Mouse (Mus musculus) megakaryocyte, embryonic 14.5 days (primary cell): ENCODE data around the gene Kcnk13. TPM values are rescaled to one million over a fixed set of nuclear protein-coding genes. Genes with fewer than 3 reads are reported as not detected.
A peak's percentile ranks its signal among the peaks of the same experiment; 100 is the strongest.

ENCODE experiments used
- H3K27me3 ChIP-seq: replicated peaks from 2 replicates; pipeline ENCODE3; 2012; ENCODE audit warnings: inconsistent platforms
- H3K36me3 ChIP-seq: replicated peaks from 2 replicates; pipeline ENCODE3; 2012; ENCODE audit warnings: low read length, inconsistent platforms, mixed read lengths
- H3K4me1 ChIP-seq: 2 replicates; pipeline ENCODE4 v1.6.1; 2012; ENCODE audit warnings: inconsistent platforms
- H3K4me3 ChIP-seq: replicated peaks from 2 replicates; pipeline ENCODE3; 2012; ENCODE audit warnings: moderate library complexity, mild to moderate bottlenecking, inconsistent platforms
- H3K9me3 ChIP-seq: 2 replicates; pipeline ENCODE4 v1.6.1; 2012; ENCODE audit warnings: inconsistent platforms
- FLI1 ChIP-seq: IDR thresholded peaks from 2 replicates; pipeline ENCODE4 v1.6.1; 2012; ENCODE audit warnings: low read length, inconsistent platforms, mixed read lengths
- GATA1 ChIP-seq: IDR thresholded peaks from 3 replicates; pipeline ENCODE4 v1.6.1; 2012; ENCODE audit warnings: mixed read lengths, low read length, inconsistent platforms, borderline replicate concordance
- polyA plus RNA-seq: library from polyadenylated mRNA; stranded (reverse); fragments of >175 nt; gene quantifications from 2 replicates; pipeline ENCODE4 v1.2.3, GENCODE M21; 2012; ENCODE audit warnings: low replicate concordance; ENCODE audit not compliant: insufficient read depth

Kcnk13 gene
- 0.35 TPM in 1 of 2 replicates, not detected in the other for polyA plus RNA-seq

DNA sequence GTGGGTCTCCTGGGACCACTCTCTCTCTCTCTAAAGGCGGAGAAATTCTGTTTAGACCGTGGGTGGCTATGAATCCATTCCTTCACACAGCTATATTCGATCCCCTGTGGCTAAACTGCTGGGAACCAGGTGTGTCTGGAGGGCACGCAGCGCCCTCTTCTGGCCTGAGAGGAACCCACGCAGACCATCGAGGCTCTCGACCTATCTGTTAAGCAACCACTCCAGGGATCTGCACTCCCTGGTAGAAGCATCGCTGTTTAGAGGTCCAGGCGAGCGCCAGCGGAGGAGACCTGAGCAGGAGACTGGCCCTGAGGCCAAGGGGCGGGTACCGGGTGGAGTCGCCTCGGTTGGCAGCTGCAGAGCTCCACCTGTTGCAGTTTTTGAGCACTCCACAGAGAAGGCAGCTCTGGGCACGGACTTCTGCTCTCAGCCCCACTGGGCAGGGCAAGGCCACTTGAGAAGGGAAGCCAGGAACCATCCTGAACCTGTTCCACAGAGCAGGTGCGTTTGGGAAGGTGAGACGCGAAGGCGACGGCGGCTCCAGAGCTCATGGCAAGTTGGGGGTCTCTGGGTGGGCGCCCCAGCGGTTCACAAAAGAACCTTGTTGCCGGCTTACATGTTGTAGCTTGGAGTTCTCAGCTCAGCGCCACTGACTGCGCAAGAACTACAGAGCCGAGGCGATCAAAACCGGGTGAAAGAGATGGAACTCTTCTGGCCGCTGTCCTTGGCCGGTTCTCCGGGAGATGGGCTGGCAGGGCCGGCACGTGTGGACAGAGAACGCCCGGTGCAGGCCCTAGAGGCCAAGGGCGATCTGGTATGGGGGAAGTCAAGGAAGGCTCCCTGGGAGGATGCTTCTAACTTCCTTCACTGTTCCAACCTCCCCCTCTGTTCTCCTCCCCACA, at the start of gene Kcnk13:
Gene Kcnk13 (plus strand): TSS at position 199 of the 902 bp plus-strand sequence.
- Histone ChIP-seq H3K36me3 (no peaks in the 10 kb centered on the region), H3K4me1 (peaks cover 47% of the 10 kb centered on the region), H3K27me3 (peaks cover 77% of the 10 kb centered on the region), H3K9me3 (no peaks in the 10 kb centered on the region), H3K4me3 (peak within 1 kb of the TSS; percentile 90)
- TF ChIP-seq FLI1, result no peak
- no peak for TF ChIP-seq GATA1

DNA sequence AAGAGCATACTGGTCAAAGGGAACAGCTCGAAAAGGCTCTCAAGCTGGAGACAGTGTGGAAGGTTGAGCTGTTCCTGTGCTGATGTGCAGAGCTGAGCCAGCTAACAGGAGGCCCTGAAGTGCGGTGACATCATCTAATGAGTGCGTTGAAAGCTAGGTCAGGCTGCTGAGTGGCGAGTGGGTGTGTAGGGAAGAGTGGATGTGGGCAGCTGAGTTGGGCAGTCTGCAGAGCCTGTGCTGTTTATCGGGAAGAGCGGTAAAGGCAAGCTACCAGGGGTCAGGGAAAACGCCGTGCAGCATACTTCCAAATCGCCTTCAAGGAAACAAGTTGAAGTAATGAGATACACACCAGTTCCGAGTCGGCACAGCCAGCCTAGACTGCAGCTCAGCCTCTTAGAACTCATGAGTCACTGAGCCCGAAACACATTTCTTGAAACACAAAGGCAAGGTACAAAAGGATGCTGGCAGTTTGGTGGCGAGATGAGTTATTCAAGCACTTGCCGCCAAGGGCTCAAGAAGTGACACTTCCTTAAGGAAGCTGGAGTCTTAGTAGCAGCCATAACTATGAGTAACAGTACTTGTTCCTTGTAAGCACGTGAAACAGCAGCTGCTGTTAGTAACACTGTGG, 46.4 kb upstream of the Kcnk13 start:
- TF ChIP-seq GATA1 (no peak), FLI1 (no peak)
- H3K36me3 ChIP-seq, result peaks cover 83% of the 10 kb centered on the region

DNA sequence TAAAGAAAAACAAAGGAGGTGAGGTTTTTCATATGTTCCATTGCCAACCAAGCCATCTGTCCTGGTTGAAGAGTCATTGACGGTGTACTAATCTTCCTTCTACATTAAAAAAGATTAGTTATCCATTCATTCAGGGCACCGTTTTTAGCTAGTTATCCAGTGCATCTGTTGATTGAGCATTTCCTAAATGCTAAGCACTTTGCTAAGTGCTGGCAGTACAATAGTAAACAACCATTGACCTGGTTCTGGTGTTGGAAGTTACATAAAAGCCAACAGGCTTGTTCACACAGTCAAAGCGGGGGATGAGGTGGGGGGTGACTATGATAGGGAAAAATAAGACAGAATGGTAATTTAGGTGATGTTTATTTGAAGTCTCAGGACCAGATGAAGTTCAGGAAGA, 44.7 kb upstream of the Kcnk13 start:
- Histone ChIP-seq H3K4me1 (peaks cover 11% of the 10 kb centered on the region; the same call in 1 of the 2 replicates), H3K4me3 (no peak overlapping the region), H3K27me3 (no peaks in the 10 kb centered on the region), H3K9me3 (no peaks in the 10 kb centered on the region), H3K36me3 (peaks cover 84% of the 10 kb centered on the region)
- TF ChIP-seq GATA1 (no peak), FLI1 (no peak)

More for the DNA sequence above, 46.4 kb upstream of the Kcnk13 start:
- H3K9me3 ChIP-seq, result no peaks in the 10 kb centered on the region
- peaks cover 3% of the 10 kb centered on the region; the same call in 1 of the 2 replicates for H3K4me1 ChIP-seq
- H3K4me3 ChIP-seq, result peak overlapping the region; percentile 33
- no peaks in the 10 kb centered on the region for H3K27me3 ChIP-seq

DNA sequence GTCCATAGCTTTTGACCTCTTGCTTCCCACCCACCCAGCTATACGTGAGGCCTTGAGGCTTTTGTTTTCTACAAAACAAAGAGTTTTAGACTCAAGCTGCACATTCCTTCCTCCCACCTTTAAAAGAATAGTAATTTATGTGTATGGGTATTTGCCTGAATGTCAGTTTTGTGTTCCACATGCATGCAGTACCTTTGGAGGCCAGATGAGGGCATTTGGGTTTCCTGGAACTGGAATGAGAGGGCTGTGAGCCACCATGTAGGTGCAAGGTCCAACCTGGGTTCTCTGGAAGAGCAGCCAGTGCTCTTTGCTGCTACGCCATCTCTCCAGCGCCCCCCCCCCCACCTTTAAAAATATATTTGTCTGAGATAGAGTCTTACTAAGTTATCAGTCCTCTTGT, 43.3 kb upstream of the Kcnk13 start:
- peaks cover 80% of the 10 kb centered on the region for H3K36me3 ChIP-seq
- no peaks in the 10 kb centered on the region for H3K9me3 ChIP-seq
- H3K27me3 ChIP-seq, result no peaks in the 10 kb centered on the region
- H3K4me3 ChIP-seq, result no peak overlapping the region
- peaks cover 24% of the 10 kb centered on the region for H3K4me1 ChIP-seq
- TF ChIP-seq GATA1, result no peak
- TF ChIP-seq FLI1, result no peak

DNA sequence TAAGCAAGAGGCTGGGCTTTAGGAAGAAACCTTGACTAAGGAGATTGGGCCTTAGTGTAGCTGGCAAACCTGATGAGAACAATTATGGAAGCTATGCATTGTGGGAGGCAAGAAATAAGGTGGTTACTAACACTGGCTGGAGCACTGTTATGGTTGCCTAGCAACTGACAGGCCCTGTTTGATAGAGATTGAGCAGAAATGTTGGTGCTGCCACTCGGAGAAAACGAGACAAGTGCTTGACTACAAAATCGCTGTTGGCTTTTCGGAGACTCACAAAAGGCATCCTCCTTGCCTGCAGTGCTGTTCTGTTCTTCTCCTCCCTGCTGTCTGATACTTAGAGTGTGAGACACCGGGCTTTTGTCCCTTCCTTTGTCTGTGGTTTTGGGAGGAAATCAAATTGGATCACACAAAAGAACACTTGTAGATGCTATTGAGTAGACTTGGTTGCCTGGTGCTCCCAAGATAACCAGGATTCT, 41.1 kb upstream of the Kcnk13 start:
- TF ChIP-seq FLI1 (no peak), GATA1 (no peak)

DNA sequence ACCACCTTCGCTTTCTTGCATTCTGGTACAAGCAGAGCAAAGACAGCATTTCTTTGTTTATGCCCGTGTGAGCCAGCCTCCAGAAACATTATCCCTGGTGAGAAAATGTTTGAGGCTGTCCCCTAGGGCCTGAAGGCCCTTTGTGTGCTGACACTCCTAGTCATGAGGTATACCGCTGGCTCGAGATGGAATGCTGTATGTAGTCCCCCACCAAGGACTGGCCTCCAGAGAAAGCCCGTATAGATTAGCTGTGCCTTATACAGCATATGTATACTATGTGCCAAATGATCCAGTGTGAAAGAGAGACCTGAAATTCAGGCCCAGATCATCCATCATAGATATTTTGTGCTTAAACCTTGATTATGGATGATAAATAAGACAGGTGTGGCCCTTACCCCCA, 40.6 kb upstream of the Kcnk13 start:
- Histone ChIP-seq H3K4me1 (peaks cover 29% of the 10 kb centered on the region), H3K36me3 (peaks cover 78% of the 10 kb centered on the region), H3K27me3 (no peaks in the 10 kb centered on the region), H3K4me3 (no peak overlapping the region), H3K9me3 (no peaks in the 10 kb centered on the region)
- no peak for TF ChIP-seq GATA1

More for the DNA sequence above, 41.1 kb upstream of the Kcnk13 start:
- Histone ChIP-seq H3K27me3 (no peaks in the 10 kb centered on the region), H3K4me1 (peaks cover 29% of the 10 kb centered on the region), H3K4me3 (no peak overlapping the region), H3K9me3 (no peaks in the 10 kb centered on the region), H3K36me3 (peaks cover 81% of the 10 kb centered on the region)

DNA sequence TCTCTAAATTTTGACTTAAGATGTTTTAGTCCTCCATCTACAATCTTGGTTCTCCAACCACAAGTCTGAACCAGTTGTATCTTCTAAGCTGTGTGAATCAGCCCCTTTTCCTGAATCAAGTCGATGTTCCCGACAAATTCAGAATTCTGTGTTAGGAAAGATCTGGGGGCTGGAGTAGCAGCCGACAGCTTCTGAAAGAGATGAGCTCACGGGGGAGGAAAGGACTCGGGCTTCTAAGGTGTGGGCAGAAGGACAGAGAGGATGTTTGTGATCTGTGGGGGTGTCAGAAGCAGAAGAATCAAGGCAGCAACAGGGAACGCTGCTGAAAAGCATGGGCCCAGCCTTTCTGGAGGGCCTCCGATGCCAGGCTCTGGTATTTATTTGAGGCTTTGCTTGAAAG, 36.0 kb upstream of the Kcnk13 start:
- TF ChIP-seq GATA1, result no peak
- TF ChIP-seq FLI1, result no peak
- H3K4me3 ChIP-seq, result no peak overlapping the region
- H3K36me3 ChIP-seq, result peaks cover 82% of the 10 kb centered on the region
- H3K9me3 ChIP-seq, result no peaks in the 10 kb centered on the region
- no peaks in the 10 kb centered on the region for H3K27me3 ChIP-seq
- peaks cover 29% of the 10 kb centered on the region for H3K4me1 ChIP-seq

DNA sequence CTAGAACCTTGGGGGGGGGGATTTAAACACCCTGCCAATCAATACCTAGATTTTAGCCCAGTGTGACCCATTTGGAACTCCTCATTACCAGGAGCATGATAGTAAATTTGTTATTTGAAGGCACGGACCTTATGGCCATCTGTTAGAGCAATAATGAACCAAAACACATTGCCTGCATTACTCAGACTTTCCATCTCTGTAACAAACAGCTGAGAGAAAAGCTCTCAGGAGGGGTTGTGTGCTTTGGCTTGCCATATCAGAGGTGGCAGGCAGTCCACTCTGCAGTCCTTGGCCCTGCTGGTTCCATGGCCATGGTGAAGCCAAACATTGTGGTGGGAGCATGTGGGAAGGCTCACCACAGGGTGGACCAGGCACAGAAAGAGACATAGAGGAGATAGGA, 35.1 kb upstream of the Kcnk13 start:
- TF ChIP-seq GATA1 (no peak), FLI1 (no peak)
- Histone ChIP-seq H3K4me1 (peaks cover 28% of the 10 kb centered on the region), H3K36me3 (peaks cover 80% of the 10 kb centered on the region), H3K4me3 (no peak overlapping the region), H3K27me3 (no peaks in the 10 kb centered on the region), H3K9me3 (no peaks in the 10 kb centered on the region)

DNA sequence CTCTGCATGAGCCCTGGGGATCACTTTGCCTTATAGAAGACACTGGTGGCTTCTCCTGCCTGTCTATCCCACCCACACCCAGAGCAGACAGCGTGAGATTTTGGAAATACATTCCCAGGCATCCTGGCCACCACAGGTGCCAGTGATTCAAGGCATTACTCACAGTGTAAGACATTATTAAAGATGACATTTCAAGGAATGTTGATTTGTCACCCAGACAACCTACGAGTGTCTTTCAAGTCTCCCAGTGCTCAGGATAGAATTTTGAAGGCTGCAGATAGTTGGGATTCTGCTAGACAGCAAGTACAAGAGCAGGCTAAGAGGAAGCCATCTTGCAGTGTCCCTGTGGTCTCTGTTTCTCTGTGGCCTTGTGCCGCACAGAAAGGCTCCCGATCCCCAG, 32.1 kb upstream of the Kcnk13 start:
- H3K27me3 ChIP-seq, result no peaks in the 10 kb centered on the region
- H3K4me3 ChIP-seq, result no peak overlapping the region
- H3K9me3 ChIP-seq, result no peaks in the 10 kb centered on the region
- H3K36me3 ChIP-seq, result peaks cover 84% of the 10 kb centered on the region
- H3K4me1 ChIP-seq, result peaks cover 12% of the 10 kb centered on the region
- TF ChIP-seq FLI1, result no peak
- TF ChIP-seq GATA1, result no peak

DNA sequence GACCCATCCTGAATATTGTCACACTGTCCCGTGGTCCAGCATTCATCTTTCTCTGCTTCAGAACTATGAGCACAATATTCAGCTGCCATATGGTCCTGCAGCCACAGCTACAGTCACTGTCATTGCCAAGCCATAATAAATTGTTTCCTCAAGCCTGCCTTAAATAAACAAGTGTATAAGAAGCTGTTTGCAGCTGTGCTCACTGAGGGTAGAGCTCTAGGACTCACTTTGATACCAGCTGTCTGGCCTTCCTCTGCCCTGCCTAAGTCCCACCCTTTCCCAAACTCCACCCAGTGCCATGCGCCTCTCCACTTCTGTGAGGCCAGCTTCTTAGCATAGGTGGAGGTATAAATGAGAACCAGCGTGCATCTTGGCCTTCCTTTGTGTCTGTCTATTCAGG, 30.7 kb upstream of the Kcnk13 start:
- Histone ChIP-seq H3K4me1 (peaks cover 13% of the 10 kb centered on the region), H3K36me3 (peaks cover 86% of the 10 kb centered on the region), H3K27me3 (no peaks in the 10 kb centered on the region), H3K4me3 (no peak overlapping the region), H3K9me3 (no peaks in the 10 kb centered on the region)
- TF ChIP-seq GATA1 (no peak), FLI1 (no peak)
